Mouse (Mus musculus): ENCODE data around the gene Crlf3.
"Not testable (repeated sequence)": the region's sequence is repeated elsewhere in the genome, so short reads cannot be mapped to it uniquely, and the experiment has no call there.

Gene Crlf3

GRCm38 (mm10) chr11:80067558-80067957 is 13.2 kb downstream of the Crlf3 start:
- DNase-seq (ENCODE audit: low spot score), result no peak

GRCm38 (mm10) chr11:80066373-80066772 is 14.4 kb downstream of the Crlf3 start:
- not testable (repeated sequence) for DNase-seq (ENCODE audit: low spot score)

GRCm38 (mm10) chr11:80062159-80062558 is 18.6 kb downstream of the Crlf3 start:
- DNase-seq (ENCODE audit: low spot score), result no peak

GRCm38 (mm10) chr11:80056141-80056540 is 24.6 kb downstream of the Crlf3 start:
- no peak for DNase-seq (ENCODE audit: low spot score)

GRCm38 (mm10) chr11:80054659-80055058 is 26.1 kb downstream of the Crlf3 start:
- no peak for DNase-seq (ENCODE audit: low spot score)

- no peak for DNase-seq (ENCODE audit: low spot score)
Observed at GRCm38 (mm10) chr11:80053171-80053570, 27.6 kb downstream of the Crlf3 start.

- DNase-seq (ENCODE audit: low spot score), result no peak
Observed at GRCm38 (mm10) chr11:80052456-80052855, 28.3 kb downstream of the Crlf3 start.

- no peak for DNase-seq (ENCODE audit: low spot score)
Observed at GRCm38 (mm10) chr11:80050088-80050487, 30.7 kb downstream of the Crlf3 start.

- DNase-seq (ENCODE audit: low spot score), result no peak
Observed at GRCm38 (mm10) chr11:80046856-80047255, 33.9 kb downstream of the Crlf3 start.

GRCm38 (mm10) chr11:80043419-80043817 is 37.4 kb downstream of the Crlf3 start:
- DNase-seq (ENCODE audit: low spot score), result no peak

- peak; percentile 18 for DNase-seq (ENCODE audit: low spot score)
Observed at GRCm38 (mm10) chr11:80042615-80043418, 38.0 kb downstream of the Crlf3 start.

GRCm38 (mm10) chr11:80037495-80037894 is 43.3 kb downstream of the Crlf3 start:
- DNase-seq (ENCODE audit: low spot score), result no peak

- no peak for DNase-seq (ENCODE audit: low spot score)
Observed at GRCm38 (mm10) chr11:80021306-80021705, 59.5 kb downstream of the Crlf3 start.

- DNase-seq (ENCODE audit: low spot score), result no peak
Observed at GRCm38 (mm10) chr11:80019792-80020191, 61.0 kb downstream of the Crlf3 start.

GRCm38 (mm10) chr11:80016533-80016932 is 64.3 kb downstream of the Crlf3 start:
- not testable (repeated sequence) for DNase-seq (ENCODE audit: low spot score)
